Mouse (Mus musculus) adrenal gland, postnatal 14 days (tissue): ENCODE data around the gene Cdca4. TPM values are rescaled to one million over a fixed set of nuclear protein-coding genes. Genes with fewer than 3 reads are reported as not detected.
"Not testable (repeated sequence)": the region's sequence is repeated elsewhere in the genome, so short reads cannot be mapped to it uniquely, and the experiment has no call there.

ENCODE experiments used
- DNase-seq: peaks from one replicate; pipeline ENCODE4 v3.0.0; 2021; ENCODE audit warnings: mixed read lengths
- total RNA-seq: library from RNA; stranded (reverse); gene quantifications from 2 replicates; pipeline ENCODE4 v1.2.3, GENCODE M21; 2021

Cdca4 gene
- total RNA-seq, 1 experiment from 2014 or later: 19.9 TPM

- DNase-seq: no peak
Measured at GRCm38 (mm10) chr12:112858581-112859336, 29.5 kb upstream of the Cdca4 start.

- DNase-seq: no peak
Measured at GRCm38 (mm10) chr12:112857021-112857925, 28.1 kb upstream of the Cdca4 start.

- DNase-seq: no peak
Measured at GRCm38 (mm10) chr12:112856338-112856737, 27.1 kb upstream of the Cdca4 start.

- DNase-seq: no peak
Measured at GRCm38 (mm10) chr12:112854610-112855333, 25.5 kb upstream of the Cdca4 start.

GRCm38 (mm10) chr12:112853050-112853729 is 24.0 kb upstream of the Cdca4 start:
- DNase-seq: no peak

- DNase-seq: peak; percentile 63
Measured at GRCm38 (mm10) chr12:112851116-112851515, 21.9 kb upstream of the Cdca4 start.

GRCm38 (mm10) chr12:112850344-112850743 is 21.1 kb upstream of the Cdca4 start:
- DNase-seq: no peak

GRCm38 (mm10) chr12:112849235-112850022 is 20.2 kb upstream of the Cdca4 start:
- peak; percentile 51 for DNase-seq

- DNase-seq: no peak
Measured at GRCm38 (mm10) chr12:112847880-112848279, 18.7 kb upstream of the Cdca4 start.

- DNase-seq: peak; percentile 95
Measured at GRCm38 (mm10) chr12:112843803-112844202, 14.6 kb upstream of the Cdca4 start.

GRCm38 (mm10) chr12:112842128-112842527 is 12.9 kb upstream of the Cdca4 start:
- not testable (repeated sequence) for DNase-seq

GRCm38 (mm10) chr12:112841338-112841892 is 12.2 kb upstream of the Cdca4 start:
- not testable (repeated sequence) for DNase-seq

- no peak for DNase-seq
Measured at GRCm38 (mm10) chr12:112840209-112841086, 11.2 kb upstream of the Cdca4 start.

GRCm38 (mm10) chr12:112835046-112835445 is 5.8 kb upstream of the Cdca4 start:
- no peak for DNase-seq

GRCm38 (mm10) chr12:112833527-112833926 is 4.3 kb upstream of the Cdca4 start:
- DNase-seq: no peak

GRCm38 (mm10) chr12:112832411-112832810 is 3.2 kb upstream of the Cdca4 start:
- DNase-seq: no peak

- DNase-seq: no peak
Measured at GRCm38 (mm10) chr12:112830570-112830969, 1.3 kb upstream of the Cdca4 start.

- DNase-seq: no peak
Measured at GRCm38 (mm10) chr12:112830141-112830540, 918 bp upstream of the Cdca4 start.

- peak; percentile 87 for DNase-seq
Measured at GRCm38 (mm10) chr12:112828501-112829243, 551 bp downstream of the Cdca4 start.
